Mouse (Mus musculus) MEL (cell line): ENCODE results near the gene Fam110c. TPM values are rescaled to one million over a fixed set of nuclear protein-coding genes. Genes with fewer than 3 reads are reported as not detected.

ENCODE experiments used
- DNase-seq: peaks from one replicate; pipeline ENCODE4 v3.0.0; 2011; ENCODE audit warnings: low read depth, low spot score
- H3K27ac ChIP-seq: 2 replicates; pipeline ENCODE4 v1.5.1; 2012; ENCODE audit warnings: low read depth, mild to moderate bottlenecking, control low read depth, low read length, moderate library complexity; ENCODE audit not compliant: control insufficient read depth
- H3K27me3 ChIP-seq, 2 experiments: fragments of 150-350 bp in 1 of 2; sonication (generic) in 1 of 2; 2 replicates each; pipeline ENCODE4 v1.6.1; 2012; ENCODE audit warnings: low read length in 2 of 2, mild to moderate bottlenecking in 2 of 2, improper control_type of control experiment in 1 of 2, moderate library complexity in 1 of 2; ENCODE audit not compliant: insufficient read depth in 2 of 2, control insufficient read depth in 1 of 2
- H3K36me3 ChIP-seq, 2 experiments: 2 replicates each; pipeline ENCODE4 v1.6.1; 2012 to 2014; ENCODE audit warnings: low read length in 2 of 2, improper control_type of control experiment in 1 of 2, inconsistent platforms in 1 of 2, mild to moderate bottlenecking in 1 of 2; ENCODE audit not compliant: insufficient read depth in 2 of 2, control insufficient read depth in 1 of 2
- H3K4me1 ChIP-seq, 2 experiments: fragments of 150-350 bp in 1 of 2; sonication (generic) in 1 of 2; 2 replicates each; pipeline ENCODE4 v1.6.1; 2012; ENCODE audit warnings: low read length in 2 of 2, improper control_type of control experiment in 1 of 2, mild to moderate bottlenecking in 1 of 2; ENCODE audit not compliant: insufficient read depth in 2 of 2, control insufficient read depth in 1 of 2
- H3K4me3 ChIP-seq, 2 experiments: fragments of 150-350 bp in 1 of 2; sonication (generic) in 1 of 2; 2 replicates each; pipeline ENCODE4 v1.5.1; 2012; ENCODE audit warnings: low read depth in 2 of 2, low read length in 2 of 2, mild to moderate bottlenecking in 2 of 2, moderate library complexity in 2 of 2, control low read depth in 1 of 2, improper control_type of control experiment in 1 of 2; ENCODE audit not compliant: control insufficient read depth in 1 of 2, insufficient read depth in 1 of 2
- H3K79me2 ChIP-seq: 2 replicates; pipeline ENCODE4 v1.6.1; 2012; ENCODE audit warnings: mild to moderate bottlenecking, low read length, moderate library complexity; ENCODE audit not compliant: control insufficient read depth, poor library complexity, insufficient read depth
- H3K9ac ChIP-seq: 2 replicates; pipeline ENCODE4 v1.6.1; 2012; ENCODE audit warnings: low read depth, mild to moderate bottlenecking, control low read depth, low read length, moderate library complexity; ENCODE audit not compliant: control insufficient read depth, poor library complexity, severe bottlenecking
- H3K9me3 ChIP-seq: fragments of 150-350 bp; sonication (generic); replicated peaks from 2 replicates; pipeline ENCODE4 v1.6.1; 2012; ENCODE audit warnings: mild to moderate bottlenecking, low read length, improper control_type of control experiment, moderate library complexity; ENCODE audit not compliant: insufficient read depth
- CHD2 ChIP-seq: IDR thresholded peaks from 2 replicates; pipeline ENCODE4 v1.6.1; 2011; ENCODE audit warnings: low read length, improper control_type of control experiment
- CTCF ChIP-seq, 3 experiments: IDR thresholded peaks in 2 of 3; conservative IDR thresholded peaks in 1 of 3; 2 replicates each; pipeline ENCODE4 v1.5.1; 2011 to 2012; ENCODE audit warnings: low read length in 3 of 3, low read depth in 2 of 3, mild to moderate bottlenecking in 2 of 3, improper control_type of control experiment in 1 of 3, inconsistent platforms in 1 of 3, mixed read lengths in 1 of 3, moderate library complexity in 1 of 3; ENCODE audit not compliant: control insufficient read depth in 1 of 3, insufficient read depth in 1 of 3, poor library complexity in 1 of 3, severe bottlenecking in 1 of 3
- E2F4 ChIP-seq: IDR thresholded peaks from 2 replicates; pipeline ENCODE4 v1.6.1; 2011; ENCODE audit warnings: low read depth, low read length, improper control_type of control experiment, borderline replicate concordance
- ELF1 ChIP-seq: IDR thresholded peaks from 2 replicates; pipeline ENCODE4 v1.6.1; 2014; ENCODE audit warnings: low read depth, mild to moderate bottlenecking, inconsistent platforms, low read length, improper control_type of control experiment, moderate library complexity
- GABPA ChIP-seq: IDR thresholded peaks from 2 replicates; pipeline ENCODE4 v1.6.1; 2012; ENCODE audit warnings: low read depth, mild to moderate bottlenecking, inconsistent platforms, low read length, improper control_type of control experiment, moderate library complexity
- MAFK ChIP-seq: IDR thresholded peaks from 2 replicates; pipeline ENCODE4 v1.6.1; 2011; ENCODE audit warnings: low read depth, mild to moderate bottlenecking, low read length, improper control_type of control experiment, borderline replicate concordance
- MAZ ChIP-seq: IDR thresholded peaks from 2 replicates; pipeline ENCODE4 v1.6.1; 2012; ENCODE audit warnings: low read depth, mild to moderate bottlenecking, inconsistent platforms, low read length, improper control_type of control experiment
- POLR2A ChIP-seq, 2 experiments: IDR thresholded peaks; 2 replicates each; pipeline ENCODE4 v1.6.1; 2011 to 2012; ENCODE audit warnings: low read length in 2 of 2, mild to moderate bottlenecking in 2 of 2, control low read depth in 1 of 2, improper control_type of control experiment in 1 of 2, low read depth in 1 of 2, moderate library complexity in 1 of 2; ENCODE audit not compliant: control insufficient read depth in 1 of 2, insufficient read depth in 1 of 2, poor library complexity in 1 of 2
- SIN3A ChIP-seq: IDR thresholded peaks from 2 replicates; pipeline ENCODE4 v1.6.1; 2012; ENCODE audit warnings: low read length, improper control_type of control experiment, inconsistent platforms
- SMC3 ChIP-seq: IDR thresholded peaks from 2 replicates; pipeline ENCODE4 v1.6.1; 2011; ENCODE audit warnings: low read depth, low read length, improper control_type of control experiment
- UBTF ChIP-seq: IDR thresholded peaks from 2 replicates; pipeline ENCODE4 v1.6.1; 2012; ENCODE audit warnings: low read depth, mild to moderate bottlenecking, inconsistent platforms, low read length, improper control_type of control experiment, moderate library complexity, borderline replicate concordance; ENCODE audit not compliant: insufficient read depth
- USF1 ChIP-seq: IDR thresholded peaks from 2 replicates; pipeline ENCODE4 v1.6.1; 2014; ENCODE audit warnings: low read depth, mild to moderate bottlenecking, inconsistent platforms, low read length, improper control_type of control experiment, moderate library complexity
- USF2 ChIP-seq, 2 experiments: IDR thresholded peaks; 2 replicates each; pipeline ENCODE4 v1.6.1; 2011 to 2012; ENCODE audit warnings: improper control_type of control experiment in 2 of 2, low read length in 2 of 2, borderline replicate concordance in 1 of 2, inconsistent platforms in 1 of 2, low read depth in 1 of 2, mild to moderate bottlenecking in 1 of 2; ENCODE audit not compliant: insufficient read depth in 1 of 2
- ZC3H11A ChIP-seq: IDR thresholded peaks from 2 replicates; pipeline ENCODE4 v1.6.1; 2012; ENCODE audit warnings: low read depth, mild to moderate bottlenecking, inconsistent platforms, low read length, improper control_type of control experiment
- ZKSCAN1 ChIP-seq: IDR thresholded peaks from 2 replicates; pipeline ENCODE4 v1.6.1; 2012; ENCODE audit warnings: low read depth, mild to moderate bottlenecking, inconsistent platforms, low read length, improper control_type of control experiment, moderate library complexity
- ZNF384 ChIP-seq: IDR thresholded peaks from 2 replicates; pipeline ENCODE4 v1.6.1; 2012; ENCODE audit warnings: low read depth, mild to moderate bottlenecking, inconsistent platforms, low read length, improper control_type of control experiment
- polyA plus RNA-seq, 2 experiments: library from polyadenylated mRNA; stranded (reverse) in 1 of 2; unstranded in 1 of 2; fragments of >175 nt in 1 of 2; fragments of >200 nt in 1 of 2; gene quantifications; 2 replicates each; pipeline versions ENCODE4 v1.2.1 to v1.2.4; 2012; ENCODE audit warnings: low replicate concordance in 2 of 2, low read depth in 1 of 2; ENCODE audit not compliant: insufficient read length in 2 of 2, insufficient read depth in 1 of 2, missing spikeins in 1 of 2
- total RNA-seq: library from RNA; depleted of rRNA; stranded (reverse); fragments of 300-350 nt; gene quantifications from 2 replicates; pipeline ENCODE4 v1.2.3, GENCODE M21; 2012; rRNA removed

Gene Fam110c
- total RNA-seq (0.04 TPM in 1 of 2 replicates, not detected in the other), polyA plus RNA-seq (under 1 TPM in 1 of 2 experiments, not detected in 1; 0.40 TPM)

GRCm38 (mm10) chr12:31073412-31074354 is at the start of gene Fam110c:
Gene Fam110c, plus strand, starts transcription at chr12:31073861.
- H3K9ac ChIP-seq = peak within 1 kb of the TSS; percentile 57
- TF ChIP-seq USF2 (IDR thresholded peaks at IDR 0.05; ENCODE audit: borderline replicate concordance in 1 of 2, insufficient read depth in 1 of 2, low read depth in 1 of 2, low read length in 2 of 2) = no peak
- H3K36me3 ChIP-seq = 0 out of 4 replicates have a peak, but pooled peaks cover 0 to 2% of the 10 kb centered on the region in 2 experiments
- H3K9me3 ChIP-seq = no peaks in the 10 kb centered on the region
- peaks cover 0 to 6% of the 10 kb centered on the region in 2 experiments; a peak in 2 of 4 replicates for H3K4me1 ChIP-seq
- no peak within 1 kb of the TSS for H3K27ac ChIP-seq
- no peak for DNase-seq
- no peaks in the 10 kb centered on the region for H3K79me2 ChIP-seq
- peaks cover 2 to 6% of the 10 kb centered on the region in 2 experiments for H3K27me3 ChIP-seq
- H3K4me3 ChIP-seq = peak within 1 kb of the TSS; percentile 47 to 60

GRCm38 (mm10) chr12:31026423-31026822 is 47.2 kb upstream of the Fam110c start:
- no peak for DNase-seq
- Histone ChIP-seq H3K4me1 (no peaks in the 10 kb centered on the region), H3K9ac (no peak overlapping the region), H3K79me2 (no peaks in the 10 kb centered on the region), H3K27ac (no peak overlapping the region), H3K27me3 (no peaks in the 10 kb centered on the region), H3K36me3 (no peaks in the 10 kb centered on the region), H3K9me3 (no peaks in the 10 kb centered on the region), H3K4me3 (no peak overlapping the region)
- TF ChIP-seq GABPA (no peak), ELF1 (no peak), MAFK (no peak), ZC3H11A (no peak), CTCF (IDR thresholded peaks at IDR 0.05 in 2 of 3, conservative IDR thresholded peaks at IDR 0.05 in 1 of 3; ENCODE audit: control insufficient read depth in 1 of 3, insufficient read depth in 1 of 3, low read depth in 2 of 3, low read length in 3 of 3, poor library complexity in 1 of 3, severe bottlenecking in 1 of 3) (no peak), POLR2A (IDR thresholded peaks at IDR 0.05; ENCODE audit: control insufficient read depth in 1 of 2, insufficient read depth in 1 of 2, low read depth in 1 of 2, low read length in 2 of 2, poor library complexity in 1 of 2) (no peak), MAZ (no peak), USF1 (no peak), UBTF (no peak)

GRCm38 (mm10) chr12:31052066-31052465 is 21.6 kb upstream of the Fam110c start:
- no peak for TF ChIP-seq ZNF384
- TF ChIP-seq CHD2 = no peak
- no peak for TF ChIP-seq SMC3
- TF ChIP-seq ZKSCAN1 = no peak
- TF ChIP-seq SIN3A = no peak
- no peak for TF ChIP-seq MAFK
- TF ChIP-seq E2F4 = no peak
- no peaks in the 10 kb centered on the region for H3K9me3 ChIP-seq
- no peak for DNase-seq
- H3K36me3 ChIP-seq = peaks cover 0 to 4% of the 10 kb centered on the region in 2 experiments; a peak in 2 of 4 replicates
- H3K27me3 ChIP-seq = no peaks in the 10 kb centered on the region
- H3K4me1 ChIP-seq = peaks cover 3 to 5% of the 10 kb centered on the region in 2 experiments; a peak in 3 of 4 replicates
- H3K27ac ChIP-seq = no peak overlapping the region
- no peaks in the 10 kb centered on the region for H3K79me2 ChIP-seq
- H3K9ac ChIP-seq = no peak overlapping the region
- no peak overlapping the region for H3K4me3 ChIP-seq
